Mouse (Mus musculus) liver, embryonic 14.5 days (tissue): Measurements from ENCODE around the gene Tubgcp4. TPM values are rescaled to one million over a fixed set of nuclear protein-coding genes. Genes with fewer than 3 reads are reported as not detected.

Experiments
- ATAC-seq: fragments of 200-750 bp; cut with Nextera tagmentation; 2 replicates; pipeline ENCODE4 v1.8.0; 2017; ENCODE audit warnings: moderate number of reproducible peaks, mild to moderate bottlenecking, moderate library complexity; ENCODE audit not compliant: insufficient read depth
- DNase-seq, 3 experiments: peaks; one replicate each; pipeline ENCODE4 v3.0.0-alpha.2; 2012 to 2013; ENCODE audit warnings: low read depth in 3 of 3, low spot score in 3 of 3
- H3K27ac ChIP-seq: fragments of 300-500 bp; sonication (generic); 2 replicates; pipeline ENCODE4 v1.5.1; 2014; ENCODE audit warnings: moderate library complexity, mild to moderate bottlenecking, control low read depth, inconsistent platforms
- H3K27me3 ChIP-seq: fragments of 300-500 bp; sonication (generic); 2 replicates; pipeline ENCODE4 v1.6.1; 2014; ENCODE audit warnings: mild to moderate bottlenecking, low read length, moderate library complexity; ENCODE audit not compliant: control insufficient read depth, insufficient read depth
- H3K36me3 ChIP-seq: fragments of 300-500 bp; sonication (generic); replicated peaks from 2 replicates; pipeline ENCODE4 v1.6.1; 2014; ENCODE audit warnings: low read depth; ENCODE audit not compliant: control insufficient read depth, insufficient read depth
- H3K4me1 ChIP-seq, 2 experiments: fragments of 200-500 bp in 1 of 2; fragments of 300-500 bp in 1 of 2; sonication (generic) in 1 of 2; replicated peaks; 2 replicates each; pipeline ENCODE4 v1.6.1; 2012 to 2014; ENCODE audit warnings: antibody characterized with exemption in 1 of 2, inconsistent platforms in 1 of 2, low read length in 1 of 2; ENCODE audit not compliant: control insufficient read depth in 2 of 2, insufficient read depth in 2 of 2
- H3K4me2 ChIP-seq: fragments of 300-500 bp; sonication (generic); 2 replicates; pipeline ENCODE4 v1.6.1; 2014; ENCODE audit warnings: low read depth, mild to moderate bottlenecking, control low read depth, moderate library complexity
- H3K4me3 ChIP-seq, 2 experiments: fragments of 200-500 bp in 1 of 2; fragments of 300-500 bp in 1 of 2; sonication (generic) in 1 of 2; 2 replicates each; pipeline ENCODE4 v1.5.1; 2012 to 2014; ENCODE audit warnings: low read depth in 2 of 2, low read length in 2 of 2, mild to moderate bottlenecking in 2 of 2, control low read depth in 1 of 2, inconsistent platforms in 1 of 2, moderate library complexity in 1 of 2; ENCODE audit not compliant: insufficient read depth in 1 of 2
- H3K9ac ChIP-seq: fragments of 300-500 bp; sonication (generic); replicated peaks from 2 replicates; pipeline ENCODE4 v1.6.1; 2014; ENCODE audit warnings: mild to moderate bottlenecking, control low read depth, moderate library complexity
- H3K9me3 ChIP-seq: fragments of 300-500 bp; sonication (generic); 2 replicates; pipeline ENCODE4 v1.6.1; 2016; ENCODE audit warnings: low read length, mixed read lengths; ENCODE audit not compliant: control insufficient read depth
- CTCF ChIP-seq: IDR thresholded peaks from 2 replicates; pipeline ENCODE4 v1.5.1; 2016; ENCODE audit warnings: antibody characterized with exemption, low read depth, control low read depth
- EP300 ChIP-seq: IDR thresholded peaks from 2 replicates; pipeline ENCODE4 v1.6.1; 2016; ENCODE audit warnings: antibody characterized with exemption, low read depth
- WGBS: fragments of 180-500 bp; shearing (Covaris S2); extraction: QIAGEN DNeasy Blood & Tissue Kit; methylation state at CpG from one replicate; pipeline ENCODE4 v1.1.7; 2014; ENCODE audit not compliant: insufficient replicate concordance; 5-methylcytosine and 5-hydroxymethylcytosine counted together
- polyA plus RNA-seq, 2 experiments: library from polyadenylated mRNA; depleted of rRNA in 1 of 2; stranded (reverse) in 1 of 2; unstranded in 1 of 2; fragments of >200 nt; fragmentation: Nextera tagmentation in 1 of 2; extraction: Ambion mirVana in 1 of 2; gene quantifications; 2 replicates each; pipeline versions ENCODE4 v1.2.1 to v1.2.3; 2012 to 2014

Gene Tubgcp4
- polyA plus RNA-seq, 2 experiments = 15.0 to 20.3 TPM

GRCm38 (mm10) chr2:121142415-121142814 is 28.0 kb upstream of the Tubgcp4 start:
- 52% methylated on average over 2 of the region's 2 CpGs for WGBS
- DNase-seq (no peak), ATAC-seq (no peak)
- peaks cover 8% of the 10 kb centered on the region; the same call in 1 of the 2 replicates for H3K36me3 ChIP-seq
- TF ChIP-seq EP300 (no peak), CTCF (no peak)
- no peak overlapping the region for H3K9ac ChIP-seq
- no peak overlapping the region for H3K27ac ChIP-seq
- H3K27me3 ChIP-seq = no peaks in the 10 kb centered on the region
- H3K4me2 ChIP-seq = no peak overlapping the region
- no peak overlapping the region for H3K4me3 ChIP-seq
- no peaks in the 10 kb centered on the region for H3K9me3 ChIP-seq
- peaks cover 15 to 20% of the 10 kb centered on the region in 2 experiments for H3K4me1 ChIP-seq

GRCm38 (mm10) chr2:121149679-121150078 is 20.8 kb upstream of the Tubgcp4 start:
- no peak for TF ChIP-seq CTCF
- TF ChIP-seq EP300 = no peak
- H3K4me1 ChIP-seq = no peaks in the 10 kb centered on the region
- DNase-seq (no peak), ATAC-seq (no peak)
- H3K4me2 ChIP-seq = no peak overlapping the region
- H3K27ac ChIP-seq = no peak overlapping the region
- no peak overlapping the region for H3K9ac ChIP-seq
- H3K27me3 ChIP-seq = no peaks in the 10 kb centered on the region
- H3K4me3 ChIP-seq = no peak overlapping the region
- no peaks in the 10 kb centered on the region for H3K9me3 ChIP-seq
- peaks cover 5% of the 10 kb centered on the region for H3K36me3 ChIP-seq
- 52% methylated on average over 5 of the region's 5 CpGs for WGBS

GRCm38 (mm10) chr2:121153100-121153499 is 17.4 kb upstream of the Tubgcp4 start:
- Histone ChIP-seq H3K36me3 (peaks cover 5% of the 10 kb centered on the region), H3K4me2 (no peak overlapping the region), H3K27ac (no peak overlapping the region), H3K27me3 (no peaks in the 10 kb centered on the region), H3K4me1 (no peaks in the 10 kb centered on the region), H3K9me3 (no peaks in the 10 kb centered on the region), H3K9ac (no peak overlapping the region), H3K4me3 (no peak overlapping the region)
- TF ChIP-seq EP300 (no peak), CTCF (peak; percentile 57)
- WGBS = 77% methylated on average over 3 of the region's 3 CpGs
- DNase-seq (no peak), ATAC-seq (no peak)

- WGBS = 57% methylated on average over 4 of the region's 4 CpGs
Observed at GRCm38 (mm10) chr2:121169173-121169572, 1.3 kb upstream of the Tubgcp4 start.

GRCm38 (mm10) chr2:121169902-121170301 is 552 bp upstream of the Tubgcp4 start:
- 9% methylated on average over 9 of the region's 9 CpGs for WGBS
- no peak for DNase-seq
- peak overlapping the region; percentile 100 for H3K4me2 ChIP-seq

More at GRCm38 (mm10) chr2:121169173-121169572, 1.3 kb upstream of the Tubgcp4 start:
- H3K9me3 ChIP-seq = no peaks in the 10 kb centered on the region
- H3K27ac ChIP-seq = no peak overlapping the region
- H3K4me2 ChIP-seq = peak overlapping the region; percentile 100
- no peak for DNase-seq
- TF ChIP-seq CTCF (no peak), EP300 (no peak)
- peak overlapping the region; percentile 75 for H3K9ac ChIP-seq
- peaks cover 9% of the 10 kb centered on the region for H3K36me3 ChIP-seq
- H3K4me3 ChIP-seq = peak overlapping the region; percentile 11 to 65; a peak in 3 of 4 replicates
- no peaks in the 10 kb centered on the region for H3K27me3 ChIP-seq
- peaks cover 9 to 13% of the 10 kb centered on the region in 2 experiments for H3K4me1 ChIP-seq
- ATAC-seq = no peak

More at GRCm38 (mm10) chr2:121169902-121170301, 552 bp upstream of the Tubgcp4 start:
- Histone ChIP-seq H3K9me3 (no peaks in the 10 kb centered on the region), H3K4me3 (peak overlapping the region; percentile 65 to 95), H3K4me1 (peaks cover 9 to 13% of the 10 kb centered on the region in 2 experiments), H3K27ac (0 out of 2 replicates have a peak overlapping the region, but pooled peaks have one; percentile 7), H3K36me3 (peaks cover 14% of the 10 kb centered on the region), H3K27me3 (no peaks in the 10 kb centered on the region), H3K9ac (peak overlapping the region; percentile 75)
- ATAC-seq = no peak
- no peak for TF ChIP-seq EP300
- no peak for TF ChIP-seq CTCF
